Mouse (Mus musculus): Measurements from ENCODE around the gene Stk38.

GRCm38 (mm10) chr17:29018292-29018984 is 10.6 kb upstream of the Stk38 start:
- TF ChIP-seq CHD2 (IDR thresholded peaks at IDR 0.05; ENCODE audit: low read depth, low read length) (no peak), MAFK (IDR thresholded peaks at IDR 0.05; ENCODE audit: insufficient read depth, low read depth, low read length) (no peak)
